Mouse (Mus musculus) c-Kit-negative CD71-positive TER-119-positive erythroid progenitor cells, embryonic 14.5 days (primary cell): ENCODE measurements around the gene Rasgef1b.

Experiments used
- DNase-seq: peaks from one replicate; pipeline ENCODE4 v3.0.0-alpha.2; 2013; ENCODE audit warnings: low read depth, low spot score

Rasgef1b gene

GRCm38 (mm10) chr5:99707261-99707660, 21.6 kb downstream of the Rasgef1b start:
- DNase-seq: no peak

- no peak for DNase-seq
Measured at GRCm38 (mm10) chr5:99701811-99702210, 27.1 kb downstream of the Rasgef1b start.

GRCm38 (mm10) chr5:99694712-99695360, 34.0 kb downstream of the Rasgef1b start:
- DNase-seq: no peak

GRCm38 (mm10) chr5:99689909-99690308, 39.0 kb downstream of the Rasgef1b start:
- no peak for DNase-seq

GRCm38 (mm10) chr5:99687894-99688293, 41.0 kb downstream of the Rasgef1b start:
- no peak for DNase-seq

GRCm38 (mm10) chr5:99684023-99684422, 44.8 kb downstream of the Rasgef1b start:
- no peak for DNase-seq

- no peak for DNase-seq
Measured at GRCm38 (mm10) chr5:99669971-99670571, 58.8 kb downstream of the Rasgef1b start.

GRCm38 (mm10) chr5:99656024-99656423, 72.8 kb downstream of the Rasgef1b start:
- no peak for DNase-seq

GRCm38 (mm10) chr5:99652931-99653330, 75.9 kb downstream of the Rasgef1b start:
- no peak for DNase-seq

- DNase-seq: no peak
Measured at GRCm38 (mm10) chr5:99641407-99641806, 87.5 kb downstream of the Rasgef1b start.

GRCm38 (mm10) chr5:99636575-99636974, 92.3 kb downstream of the Rasgef1b start:
- no peak for DNase-seq

GRCm38 (mm10) chr5:99634010-99634541, 94.8 kb downstream of the Rasgef1b start:
- no peak for DNase-seq

- no peak for DNase-seq
Measured at GRCm38 (mm10) chr5:99633548-99633947, 95.3 kb downstream of the Rasgef1b start.

- no peak for DNase-seq
Measured at GRCm38 (mm10) chr5:99632649-99633310, 96.1 kb downstream of the Rasgef1b start.

GRCm38 (mm10) chr5:99630087-99630486, 98.8 kb downstream of the Rasgef1b start:
- DNase-seq: no peak

GRCm38 (mm10) chr5:99625603-99626002, 103.3 kb downstream of the Rasgef1b start:
- no peak for DNase-seq

- no peak for DNase-seq
Measured at GRCm38 (mm10) chr5:99620771-99621170, 108.1 kb downstream of the Rasgef1b start.

GRCm38 (mm10) chr5:99617271-99617800, 111.5 kb downstream of the Rasgef1b start:
- DNase-seq: no peak

GRCm38 (mm10) chr5:99613321-99614118, 115.3 kb downstream of the Rasgef1b start:
- DNase-seq: no peak

GRCm38 (mm10) chr5:99607602-99608001, 121.3 kb downstream of the Rasgef1b start:
- DNase-seq: no peak

- DNase-seq: no peak
Measured at GRCm38 (mm10) chr5:99606164-99606858, 122.6 kb downstream of the Rasgef1b start.
